ENCODE assay signal across 13 mouse cellular contexts in the genomic region with DNA sequence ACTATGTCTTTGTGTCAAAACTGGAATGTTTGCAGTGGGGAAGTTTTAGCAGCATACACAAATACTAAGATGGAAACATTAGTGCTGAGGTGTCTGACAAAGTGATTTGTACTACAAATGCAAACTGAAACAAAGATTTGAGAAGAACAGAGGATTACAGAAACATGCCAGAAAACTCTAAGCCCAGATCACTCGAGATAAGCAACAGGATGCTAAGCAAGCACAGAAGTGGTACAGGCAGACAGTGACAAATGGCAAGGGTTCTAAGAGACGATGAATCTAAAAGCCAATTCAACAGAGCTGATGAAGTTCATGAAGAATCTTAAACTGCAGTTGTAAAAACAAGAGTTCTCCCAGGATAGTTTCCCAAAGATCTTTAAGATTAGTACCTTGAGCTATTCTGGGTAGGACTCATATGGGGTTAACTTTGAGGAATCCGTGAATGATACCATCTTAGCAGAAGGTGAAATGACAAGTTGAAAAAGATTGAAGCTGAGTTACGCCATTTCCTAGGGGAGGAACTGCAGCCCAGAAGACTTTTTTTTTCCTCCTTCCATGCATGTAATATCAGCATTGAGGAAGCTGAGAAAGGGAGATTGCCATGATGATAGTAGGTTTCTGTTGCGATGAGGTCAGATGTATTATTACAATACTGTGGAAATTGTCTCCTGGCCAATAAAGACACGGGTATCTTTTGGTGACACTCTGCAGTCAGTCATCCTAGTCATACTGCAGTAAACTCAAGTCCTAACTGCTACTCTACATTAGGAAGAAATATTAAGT.
"Had no signal": no experiment of that assay in that cellular context is flagged by ENCODE, and none has a peak within 500 bp of the region (broad histone marks: within the 10 kb centered on the region; RNA-seq: fewer than 3 reads in every experiment).

No protein-coding gene starts in this region.

- DNase-seq: kidney, adult 2 months; kidney, postnatal 25 days; layer of hippocampus, adult 9-11 months; liver; lung, adult 18-20 months; lung, postnatal 10 days; lung, postnatal 36 days; right cerebral cortex, adult 18-20 months; right cerebral cortex, postnatal 14 days; spleen, adult 18-20 months; thymus, postnatal 25 days had no signal

- ATAC-seq: liver, embryonic 12.5 days; midbrain, embryonic 13.5 days had no signal
